Mouse (Mus musculus) ES-E14 (cell line): ENCODE results near the gene Kcne4. TPM values are rescaled to one million over a fixed set of nuclear protein-coding genes. Genes with fewer than 3 reads are reported as not detected.

Experiments
- DNase-seq: peaks from one replicate; pipeline ENCODE4 v3.0.0-alpha.2; 2013; ENCODE audit warnings: low read depth, low spot score
- H3K27ac ChIP-seq: 2 replicates; pipeline ENCODE4 v1.5.1; 2012; ENCODE audit warnings: low read depth, mild to moderate bottlenecking, low read length, moderate library complexity, mixed read lengths; ENCODE audit not compliant: poor library complexity, insufficient read depth, severe bottlenecking
- H3K36me3 ChIP-seq: 2 replicates; pipeline ENCODE4 v1.6.1; 2012; ENCODE audit warnings: mild to moderate bottlenecking, low read length, moderate library complexity, mixed read lengths; ENCODE audit not compliant: control insufficient read depth, poor library complexity, insufficient read depth, severe bottlenecking
- H3K4me1 ChIP-seq, 2 experiments: fragments of 150-350 bp in 1 of 2; sonication (generic) in 1 of 2; 2 replicates each; pipeline ENCODE4 v1.6.1; 2012; ENCODE audit warnings: low read length in 2 of 2, mild to moderate bottlenecking in 1 of 2, mixed read lengths in 1 of 2; ENCODE audit not compliant: control insufficient read depth in 2 of 2, insufficient read depth in 2 of 2, poor library complexity in 1 of 2
- H3K4me3 ChIP-seq, 2 experiments: fragments of 150-350 bp in 1 of 2; sonication (generic) in 1 of 2; 2 replicates each; pipeline ENCODE4 v1.5.1; 2012; ENCODE audit warnings: low read length in 2 of 2, low read depth in 1 of 2, mild to moderate bottlenecking in 1 of 2, mixed read lengths in 1 of 2; ENCODE audit not compliant: insufficient read depth in 1 of 2, poor library complexity in 1 of 2, severe bottlenecking in 1 of 2
- H3K9ac ChIP-seq: 2 replicates; pipeline ENCODE4 v1.6.1; 2012; ENCODE audit warnings: low read depth, mild to moderate bottlenecking, low read length, mixed read lengths; ENCODE audit not compliant: poor library complexity, insufficient read depth, severe bottlenecking
- H3K9me3 ChIP-seq: fragments of 150-350 bp; sonication (generic); 2 replicates; pipeline ENCODE4 v1.6.1; 2012; ENCODE audit warnings: low read depth, mild to moderate bottlenecking, low read length; ENCODE audit not compliant: control insufficient read depth, insufficient read depth
- CHD2 ChIP-seq: IDR thresholded peaks from 2 replicates; pipeline ENCODE4 v1.6.1; 2014; ENCODE audit warnings: mild to moderate bottlenecking, low read depth, low read length, inconsistent platforms
- HCFC1 ChIP-seq: IDR thresholded peaks from 2 replicates; pipeline ENCODE4 v1.6.1; 2012; ENCODE audit warnings: low read length, inconsistent platforms, borderline replicate concordance; ENCODE audit not compliant: insufficient read depth
- MAFK ChIP-seq: IDR thresholded peaks from 2 replicates; pipeline ENCODE4 v1.6.1; 2014; ENCODE audit warnings: mild to moderate bottlenecking, low read depth, low read length, inconsistent platforms; ENCODE audit not compliant: insufficient read depth
- ZC3H11A ChIP-seq: IDR thresholded peaks from 2 replicates; pipeline ENCODE4 v1.6.1; 2012; ENCODE audit warnings: low read depth, mild to moderate bottlenecking, inconsistent platforms, low read length, borderline replicate concordance
- ZNF384 ChIP-seq: IDR thresholded peaks from 2 replicates; pipeline ENCODE4 v1.6.1; 2012; ENCODE audit warnings: low read depth, low read length, inconsistent platforms
- in situ Hi-C, 2 experiments: fragments of 600-800 bp; cut with MboI; formaldehyde crosslinking; loops; one replicate each; pipeline ENCODE4 v1.15.1; 2025; ENCODE audit warnings: low sequenced_read_pairs in 2 of 2, inconsistent platforms in 1 of 2; ENCODE audit not compliant: unreplicated experiment in 2 of 2
- total RNA-seq: library from RNA; depleted of rRNA; stranded (reverse); fragments of 300-350 nt; gene quantifications from 2 replicates; pipeline ENCODE4 v1.2.3, GENCODE M21; 2012

Gene Kcne4
- total RNA-seq, 1 experiment, result not detected

- H3K9me3 ChIP-seq, result no peaks in the 10 kb centered on the region
- H3K4me3 ChIP-seq, result no peak overlapping the region
- H3K27ac ChIP-seq, result no peak overlapping the region
- no peaks in the 10 kb centered on the region for H3K4me1 ChIP-seq
- no peaks in the 10 kb centered on the region for H3K36me3 ChIP-seq
- H3K9ac ChIP-seq, result no peak overlapping the region
- in situ Hi-C loops, result no loop called here
- no peak for DNase-seq
- TF ChIP-seq ZC3H11A (no peak), MAFK (no peak), ZNF384 (no peak), CHD2 (no peak), HCFC1 (no peak)
Measured at GRCm38 (mm10) chr1:78852408-78853093, 36.0 kb downstream of the Kcne4 start.

DNA sequence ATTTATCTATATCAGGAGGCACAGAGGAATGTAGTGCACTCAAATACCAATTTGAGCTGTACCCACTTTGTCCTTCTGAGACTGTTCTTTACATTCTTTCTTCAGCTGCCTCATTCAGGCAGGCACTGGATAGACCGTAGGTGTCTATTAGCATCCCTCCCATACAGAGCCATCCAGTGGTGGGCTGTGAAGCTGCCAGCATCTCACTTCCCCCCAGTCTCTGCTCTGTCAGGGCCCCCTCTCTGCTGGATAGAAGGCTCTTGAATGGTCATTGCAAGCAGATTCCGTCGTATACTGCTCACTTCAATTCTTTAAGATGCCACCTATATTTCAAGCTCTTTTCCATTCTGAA is 36.5 kb downstream of the Kcne4 start:
- in situ Hi-C loops, result no loop called here
- no peaks in the 10 kb centered on the region for H3K4me1 ChIP-seq
- no peak overlapping the region for H3K9ac ChIP-seq
- H3K27ac ChIP-seq, result no peak overlapping the region
- H3K36me3 ChIP-seq, result no peaks in the 10 kb centered on the region
- no peaks in the 10 kb centered on the region for H3K9me3 ChIP-seq
- TF ChIP-seq CHD2, result no peak
- H3K4me3 ChIP-seq, result no peak overlapping the region
- no peak for DNase-seq

- H3K36me3 ChIP-seq, result no peaks in the 10 kb centered on the region
- no peak for TF ChIP-seq HCFC1
- no peak for TF ChIP-seq ZNF384
- no peak for TF ChIP-seq MAFK
- no peak for TF ChIP-seq ZC3H11A
- TF ChIP-seq CHD2, result no peak
- no peak overlapping the region for H3K4me3 ChIP-seq
- H3K27ac ChIP-seq, result no peak overlapping the region
- H3K9me3 ChIP-seq, result no peaks in the 10 kb centered on the region
- H3K9ac ChIP-seq, result no peak overlapping the region
- in situ Hi-C loops, result no loop called here
- no peak for DNase-seq
- H3K4me1 ChIP-seq, result no peaks in the 10 kb centered on the region
Measured at GRCm38 (mm10) chr1:78854306-78854705, 37.7 kb downstream of the Kcne4 start.

DNA sequence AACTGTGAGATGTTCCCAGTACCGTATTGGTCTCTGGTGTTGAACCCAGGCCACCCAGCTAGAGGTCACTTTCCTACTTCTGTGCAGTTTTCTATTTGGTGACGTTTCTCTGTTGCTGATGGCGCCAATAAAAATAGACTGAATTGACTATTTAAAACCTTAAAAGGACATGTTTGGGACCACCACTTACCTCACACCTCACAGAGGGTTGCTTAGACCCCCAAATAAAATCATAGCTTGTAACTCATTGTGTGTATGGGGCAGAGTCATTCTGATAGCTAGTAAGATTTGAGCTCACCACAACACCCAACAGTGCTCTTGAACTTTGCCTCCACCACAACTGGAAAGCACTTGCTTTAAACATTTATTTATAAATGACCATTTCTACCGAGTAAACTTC is 43.0 kb downstream of the Kcne4 start:
- in situ Hi-C loops, result no loop called here
- Histone ChIP-seq H3K27ac (no peak overlapping the region), H3K9me3 (no peaks in the 10 kb centered on the region), H3K4me3 (no peak overlapping the region), H3K36me3 (no peaks in the 10 kb centered on the region), H3K9ac (no peak overlapping the region), H3K4me1 (no peaks in the 10 kb centered on the region)
- no peak for DNase-seq
- TF ChIP-seq ZNF384 (no peak), ZC3H11A (no peak), MAFK (no peak), HCFC1 (no peak), CHD2 (no peak)

- no peak overlapping the region for H3K9ac ChIP-seq
- in situ Hi-C loops, result no loop called here
Measured at GRCm38 (mm10) chr1:78860056-78860455, 43.5 kb downstream of the Kcne4 start.

More at GRCm38 (mm10) chr1:78860056-78860455, 43.5 kb downstream of the Kcne4 start:
- no peak overlapping the region for H3K27ac ChIP-seq
- H3K36me3 ChIP-seq, result no peaks in the 10 kb centered on the region
- H3K4me3 ChIP-seq, result no peak overlapping the region
- no peaks in the 10 kb centered on the region for H3K4me1 ChIP-seq
- TF ChIP-seq HCFC1, result no peak
- no peak for TF ChIP-seq ZC3H11A
- TF ChIP-seq CHD2, result no peak
- TF ChIP-seq MAFK, result no peak
- TF ChIP-seq ZNF384, result no peak
- no peaks in the 10 kb centered on the region for H3K9me3 ChIP-seq
- no peak for DNase-seq
